Mouse (Mus musculus): ENCODE measurements around the gene Gpc6. TPM values are rescaled to one million over a fixed set of nuclear protein-coding genes. Genes with fewer than 3 reads are reported as not detected.

Gene Gpc6
- total and polyA plus RNA-seq, 3 experiments = not detected

GRCm38 (mm10) chr14:117919612-117920011, 994.5 kb downstream of the Gpc6 start:
- no peaks in the 10 kb centered on the region for H3K27me3 ChIP-seq (replicated peaks)
- TF ChIP-seq KAT2A (IDR thresholded peaks at IDR 0.05; ENCODE audit: insufficient replicate concordance, low read length) (no peak), ZMIZ1 (IDR thresholded peaks at IDR 0.05; ENCODE audit: low read depth, low read length) (no peak), USF1 (IDR thresholded peaks at IDR 0.05; ENCODE audit: low read depth, low read length) (no peak), RAD21 (IDR thresholded peaks at IDR 0.05; ENCODE audit: low read depth, low read length) (no peak), MXI1 (IDR thresholded peaks at IDR 0.05; ENCODE audit: low read depth, low read length) (no peak), JUN (IDR thresholded peaks at IDR 0.05; ENCODE audit: insufficient read depth, low read depth, low read length) (no peak), GABPA (IDR thresholded peaks at IDR 0.05; ENCODE audit: insufficient replicate concordance, low read depth, low read length) (no peak), MEF2A (IDR thresholded peaks at IDR 0.05; ENCODE audit: borderline replicate concordance, low read depth, low read length) (no peak), NRF1 (IDR thresholded peaks at IDR 0.05; ENCODE audit: low read depth, low read length) (no peak), ELF1 (IDR thresholded peaks at IDR 0.05; ENCODE audit: low read depth, low read length) (no peak)
- no peaks in the 10 kb centered on the region for H3K79me2 ChIP-seq (replicated peaks; ENCODE audit: control insufficient read depth, extremely low read depth, insufficient read depth, poor library complexity, severe bottlenecking)
- H3K9ac ChIP-seq (ENCODE audit: insufficient read depth, low read depth) = no peak overlapping the region
- no peaks in the 10 kb centered on the region for H3K9me3 ChIP-seq (replicated peaks; ENCODE audit: low read length)
- H3K4me3 ChIP-seq (replicated peaks in 1 of 3; ENCODE audit: low read depth in 2 of 3, low read length in 2 of 3, poor library complexity in 1 of 3) = no peak overlapping the region
- no peak overlapping the region for H3K27ac ChIP-seq (ENCODE audit: insufficient read depth, low read depth)
- no peak for DNase-seq (ENCODE audit: extremely low read depth)
- in situ Hi-C loops (cut with MboI; ENCODE audit: low pct_ligation_motif_present, low pct_unique_long_range_greater_than_20kb, low sequenced_read_pairs) (no loop called here), dilution Hi-C loops (cut with MboI; ENCODE audit: extremely low pct_ligation_motif_present, extremely low pct_unique_long_range_greater_than_20kb, low sequenced_read_pairs) (no loop called here)
- H3K4me1 ChIP-seq (ENCODE audit: control insufficient read depth in 1 of 2, insufficient read depth in 2 of 2) = peaks cover 2 to 10% of the 10 kb centered on the region in 2 experiments; a peak in 3 of 4 replicates
- no peaks in the 10 kb centered on the region for H3K36me3 ChIP-seq (replicated peaks in 1 of 2; ENCODE audit: control insufficient read depth in 1 of 2, insufficient read depth in 1 of 2, low read length in 1 of 2)
- no peak overlapping the region for H3K4me2 ChIP-seq (ENCODE audit: insufficient read depth, low read depth, poor library complexity, severe bottlenecking)

GRCm38 (mm10) chr14:117921393-117922014, 996.4 kb downstream of the Gpc6 start:
- Histone ChIP-seq H3K27ac (ENCODE audit: insufficient read depth, low read depth) (no peak overlapping the region), H3K4me2 (ENCODE audit: insufficient read depth, low read depth, poor library complexity, severe bottlenecking) (no peak overlapping the region), H3K4me1 (ENCODE audit: control insufficient read depth in 1 of 2, insufficient read depth in 2 of 2) (peaks cover 2 to 10% of the 10 kb centered on the region in 2 experiments; a peak in 3 of 4 replicates), H3K36me3 (replicated peaks in 1 of 2; ENCODE audit: control insufficient read depth in 1 of 2, insufficient read depth in 1 of 2, low read length in 1 of 2) (no peaks in the 10 kb centered on the region), H3K9me3 (replicated peaks; ENCODE audit: low read length) (no peaks in the 10 kb centered on the region), H3K4me3 (replicated peaks in 1 of 3; ENCODE audit: low read depth in 2 of 3, low read length in 2 of 3, poor library complexity in 1 of 3) (no peak overlapping the region), H3K9ac (ENCODE audit: insufficient read depth, low read depth) (no peak overlapping the region), H3K79me2 (replicated peaks; ENCODE audit: control insufficient read depth, extremely low read depth, insufficient read depth, poor library complexity, severe bottlenecking) (no peaks in the 10 kb centered on the region), H3K27me3 (replicated peaks) (no peaks in the 10 kb centered on the region)
- dilution Hi-C loops (cut with MboI; ENCODE audit: extremely low pct_ligation_motif_present, extremely low pct_unique_long_range_greater_than_20kb, low sequenced_read_pairs) (no loop called here), in situ Hi-C loops (cut with MboI; ENCODE audit: low pct_ligation_motif_present, low pct_unique_long_range_greater_than_20kb, low sequenced_read_pairs) (no loop called here)
- TF ChIP-seq ZNF384 (IDR thresholded peaks at IDR 0.05; ENCODE audit: low read depth, low read length) = no peak
- no peak for TF ChIP-seq NELFE (IDR thresholded peaks at IDR 0.05; ENCODE audit: low read depth, low read length)
- TF ChIP-seq EP300 (IDR thresholded peaks at IDR 0.05; ENCODE audit: low read length) = no peak
- no peak for TF ChIP-seq CHD1 (IDR thresholded peaks at IDR 0.05; ENCODE audit: low read depth, low read length)
- TF ChIP-seq ZMIZ1 (IDR thresholded peaks at IDR 0.05; ENCODE audit: low read depth, low read length) = no peak
- TF ChIP-seq TBP (conservative IDR thresholded peaks at IDR 0.05; ENCODE audit: low read depth, low read length) = no peak
- no peak for TF ChIP-seq NRF1 (IDR thresholded peaks at IDR 0.05; ENCODE audit: low read depth, low read length)
- DNase-seq (ENCODE audit: extremely low read depth) = no peak

Data from CH12.LX (cell line).